9 mouse cellular contexts compared by ENCODE assay signal in the genomic region with DNA sequence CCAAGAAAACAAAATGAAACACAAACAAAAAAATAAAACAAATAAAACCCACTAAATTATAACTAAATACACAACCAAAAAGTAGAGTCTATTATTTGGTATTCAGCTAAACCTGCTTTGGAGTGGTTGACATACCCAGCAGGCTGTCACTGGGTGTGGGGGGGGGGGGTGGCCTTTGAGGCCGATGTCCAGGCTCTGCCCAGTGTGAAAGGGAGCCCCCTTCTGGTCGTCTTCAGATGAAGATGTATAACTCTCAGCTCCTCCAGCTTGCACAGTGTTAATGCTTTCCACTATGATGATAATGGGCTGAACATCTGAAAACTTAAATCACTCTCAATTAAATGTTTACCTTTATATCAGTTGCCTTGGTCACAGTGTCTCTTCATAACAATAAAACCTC.
DNase-seq lines count a peak whose midpoint lies in the region.
"Had no signal": no experiment of that assay in that cellular context is flagged by ENCODE, and none has a peak within 500 bp of the region (broad histone marks: within the 10 kb centered on the region; RNA-seq: fewer than 3 reads in every experiment).

No protein-coding gene starts in this region.

- DNase-seq in kidney, postnatal 10 days: peak; percentile 23
- no peak for DNase-seq in kidney, postnatal 14 days
- peak; percentile 3 for DNase-seq in right cerebral cortex, postnatal 4 days
- no peak for DNase-seq in right cerebral cortex, adult 2 months (ENCODE audit: low spot score in 2 of 2)
- peak; percentile 14 to 40 for DNase-seq in adrenal gland, postnatal 36 days
- DNase-seq in urinary bladder, postnatal 4 days (ENCODE audit: low spot score in 2 of 2): no peak
- no peak for DNase-seq in cerebellum, adult 11-12 months
- DNase-seq in ovary, postnatal 10 days (ENCODE audit: low spot score): no peak
- DNase-seq: heart, adult 18-20 months had no signal

Comparison
In these comparisons a context has a peak if more than half of its experiments do, and no peak if none do; other contexts are left out.
1. DNase-seq: peak in kidney, postnatal 10 days (single experiment), right cerebral cortex, postnatal 4 days (single experiment) and adrenal gland, postnatal 36 days (2 of 2); none in kidney, postnatal 14 days (single experiment), right cerebral cortex, adult 2 months (0 of 2), urinary bladder, postnatal 4 days (0 of 2), cerebellum, adult 11-12 months (single experiment) and ovary, postnatal 10 days (single experiment).